Mouse (Mus musculus) cortical plate, adult 2 months (tissue): ENCODE data around the gene Map3k20. TPM values are rescaled to one million over a fixed set of nuclear protein-coding genes. Genes with fewer than 3 reads are reported as not detected.
A peak's percentile ranks its signal among the peaks of the same experiment; 100 is the strongest.

Experiments used
- H3K27ac ChIP-seq: fragments of 200-500 bp; 2 replicates; pipeline ENCODE4 v1.5.1; 2012; ENCODE audit warnings: low read length, control low read depth, inconsistent platforms; ENCODE audit not compliant: insufficient read depth
- H3K4me1 ChIP-seq: fragments of 200-500 bp; 2 replicates; pipeline ENCODE4 v1.6.1; 2011; ENCODE audit warnings: low read length; ENCODE audit not compliant: control insufficient read depth, insufficient read depth
- H3K4me3 ChIP-seq: fragments of 200-500 bp; 2 replicates; pipeline ENCODE4 v1.5.1; 2011; ENCODE audit warnings: mild to moderate bottlenecking, low read length, control low read depth; ENCODE audit not compliant: insufficient read depth
- CTCF ChIP-seq: fragments of 200-500 bp; IDR thresholded peaks from 2 replicates; pipeline ENCODE4 v1.5.1; 2011; ENCODE audit warnings: mild to moderate bottlenecking, control low read depth, low read length; ENCODE audit not compliant: insufficient read depth; ENCODE audit errors: extremely low read depth
- POLR2A ChIP-seq: fragments of 200-500 bp; IDR thresholded peaks from 2 replicates; pipeline ENCODE4 v1.6.1; 2011; ENCODE audit warnings: mild to moderate bottlenecking, low read length, control low read depth; ENCODE audit not compliant: insufficient read depth; ENCODE audit errors: extremely low read depth
- polyA plus RNA-seq: library from polyadenylated mRNA; depleted of rRNA; stranded (reverse); fragments of >200 nt; gene quantifications from 2 replicates; pipeline ENCODE4 v1.2.3, GENCODE M21; 2012; rRNA removed

Map3k20 gene
- polyA plus RNA-seq = 5.4 and 5.7 TPM in 2 replicates

DNA sequence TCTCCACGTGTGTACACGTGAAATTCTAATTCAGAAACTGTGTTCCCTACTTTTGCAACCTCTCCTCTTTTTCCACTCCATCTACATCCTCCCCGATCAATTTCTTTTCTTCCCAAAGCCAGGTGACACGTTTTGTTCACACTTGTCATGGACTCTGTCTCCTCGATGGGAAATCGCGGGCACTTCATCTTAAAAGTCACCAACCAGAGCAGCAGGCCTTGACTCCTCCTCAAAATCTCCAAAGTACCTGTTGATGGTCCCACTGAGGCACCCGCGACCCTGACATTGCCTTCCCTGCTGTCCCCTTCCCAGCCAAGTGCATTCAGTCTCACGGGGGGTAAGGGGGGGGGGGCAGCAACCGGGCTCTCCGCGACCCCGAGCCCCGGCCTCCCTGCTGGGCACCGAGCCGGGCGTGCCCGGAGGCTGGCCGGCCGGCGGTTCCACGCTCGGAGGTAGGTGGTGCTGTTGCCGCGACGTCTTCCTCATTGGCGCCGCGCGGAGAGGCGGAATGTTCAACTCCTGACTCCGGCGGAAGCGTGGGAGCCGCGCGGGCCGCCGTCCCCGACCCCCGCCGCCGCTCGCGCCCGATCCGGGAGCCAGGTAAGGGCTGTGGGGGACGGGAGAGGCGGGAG, at the start of gene Map3k20:
Gene Map3k20, plus strand, starts transcription at position 382 of the 632 bp plus-strand sequence.
- no peak for TF ChIP-seq CTCF
- TF ChIP-seq POLR2A = no peak
- Histone ChIP-seq H3K27ac (peak within 1 kb of the TSS; percentile 20; the same call in 1 of the 2 replicates), H3K4me3 (peak within 1 kb of the TSS; percentile 55), H3K4me1 (no peaks in the 10 kb centered on the region; the same call in 1 of the 2 replicates)

DNA sequence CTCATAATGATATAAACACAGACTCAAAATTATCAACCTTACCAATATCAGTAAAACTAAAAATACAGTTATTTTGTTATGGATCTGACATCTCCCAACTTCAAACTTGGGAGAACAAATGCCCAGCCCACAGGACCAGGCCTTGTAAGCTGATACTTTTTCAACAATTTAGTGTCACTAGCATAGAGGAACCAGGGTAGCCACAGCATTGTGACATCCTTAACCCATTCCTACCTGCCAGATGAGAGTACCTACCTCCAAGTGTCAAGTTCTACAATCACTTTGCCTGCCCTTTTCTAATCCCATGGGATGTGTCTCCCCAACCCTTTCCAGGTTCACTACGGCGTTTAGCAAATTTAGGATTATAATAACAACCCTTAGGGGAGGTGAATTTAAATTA, 47.0 kb upstream of the Map3k20 start:
- no peak overlapping the region for H3K4me3 ChIP-seq
- H3K4me1 ChIP-seq = peaks cover 3% of the 10 kb centered on the region; the same call in 1 of the 2 replicates
- TF ChIP-seq CTCF (no peak), POLR2A (no peak)
- H3K27ac ChIP-seq = no peak overlapping the region

DNA sequence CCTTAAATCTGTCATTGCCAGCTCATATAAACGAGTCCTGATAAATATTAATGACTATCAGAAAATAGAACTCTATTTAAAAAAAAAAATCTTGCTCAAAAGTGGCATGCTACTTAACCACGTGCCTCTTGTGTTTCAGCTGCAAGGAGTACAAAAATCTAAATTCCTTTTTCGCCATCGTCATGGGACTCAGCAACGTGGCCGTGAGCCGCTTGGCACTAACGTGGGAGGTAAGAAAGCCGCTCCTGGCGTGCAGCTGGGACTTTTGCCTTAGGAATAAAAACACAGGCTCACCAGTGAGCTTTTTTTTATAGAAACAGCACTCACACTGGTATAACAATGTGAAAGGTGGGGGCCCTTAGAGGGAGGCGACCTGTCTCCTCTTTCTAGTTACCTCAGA, 46.5 kb upstream of the Map3k20 start:
- TF ChIP-seq POLR2A (no peak), CTCF (no peak)
- Histone ChIP-seq H3K4me3 (no peak overlapping the region), H3K27ac (no peak overlapping the region), H3K4me1 (peaks cover 3% of the 10 kb centered on the region; the same call in 1 of the 2 replicates)

DNA sequence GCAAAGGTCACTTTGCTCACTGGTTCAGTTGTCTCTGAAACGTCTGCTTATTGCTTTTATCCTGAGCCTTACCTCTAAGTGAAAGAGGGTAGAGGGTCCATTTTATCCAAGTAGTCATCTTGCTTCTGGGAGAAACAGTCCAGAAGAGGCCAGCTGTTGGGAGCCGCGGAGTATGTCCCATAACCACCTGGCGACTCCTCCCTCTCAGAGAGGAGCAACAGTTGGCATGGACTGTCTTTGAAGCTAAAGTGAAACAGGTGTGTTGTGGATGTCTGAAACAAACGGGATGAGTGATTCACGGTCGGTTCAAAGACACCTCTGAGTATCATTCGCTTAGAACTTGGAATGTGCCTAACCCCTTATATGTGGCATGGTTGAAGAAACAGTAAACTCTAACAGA, 46.0 kb upstream of the Map3k20 start:
- Histone ChIP-seq H3K4me3 (no peak overlapping the region), H3K4me1 (peaks cover 3% of the 10 kb centered on the region; the same call in 1 of the 2 replicates), H3K27ac (no peak overlapping the region)
- TF ChIP-seq POLR2A = no peak
- TF ChIP-seq CTCF = no peak

DNA sequence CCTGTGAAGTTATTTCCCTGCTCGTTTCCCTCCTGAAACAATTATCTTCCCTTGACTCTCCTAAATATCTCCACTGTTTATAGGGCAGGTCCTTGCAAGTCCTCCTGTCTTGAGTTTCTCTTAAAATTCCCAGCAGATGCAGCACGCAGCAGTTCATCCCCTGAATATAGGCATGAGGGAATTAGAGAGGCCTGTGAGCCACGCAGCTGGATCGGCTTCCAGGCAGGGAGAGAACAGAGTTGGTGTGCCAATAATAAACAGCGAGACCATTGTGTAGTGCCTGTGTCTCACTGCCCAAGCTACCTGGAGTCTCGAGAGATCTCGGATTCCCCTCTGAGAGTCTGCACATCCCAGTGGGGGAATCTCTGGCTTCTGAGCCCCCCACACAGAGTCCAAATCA, 45.4 kb upstream of the Map3k20 start:
- H3K27ac ChIP-seq = no peak overlapping the region
- H3K4me1 ChIP-seq = peaks cover 3% of the 10 kb centered on the region; the same call in 1 of the 2 replicates
- no peak for TF ChIP-seq POLR2A
- H3K4me3 ChIP-seq = no peak overlapping the region

DNA sequence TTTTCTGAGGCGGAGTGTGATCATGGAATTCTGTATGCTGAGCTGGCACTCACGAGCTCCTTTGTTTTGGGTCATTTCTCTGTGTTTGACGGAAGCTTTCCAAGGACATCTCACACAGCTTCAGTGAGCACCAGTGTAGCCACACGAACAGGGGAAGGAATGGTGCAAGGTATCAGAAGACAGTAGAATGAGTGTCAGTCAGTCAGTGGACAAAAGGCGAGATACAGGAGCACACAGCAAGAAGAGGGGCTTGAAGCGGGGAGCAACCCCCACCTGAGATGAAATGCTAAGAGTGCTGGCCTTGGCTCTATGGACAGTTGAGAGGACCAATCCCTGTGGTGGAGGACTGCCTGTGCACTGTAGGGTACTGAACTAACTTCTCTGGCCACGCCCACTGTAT, 44.7 kb upstream of the Map3k20 start:
- no peak for TF ChIP-seq POLR2A
- no peak for TF ChIP-seq CTCF
- Histone ChIP-seq H3K27ac (no peak overlapping the region), H3K4me3 (no peak overlapping the region), H3K4me1 (peaks cover 1% of the 10 kb centered on the region; the same call in 1 of the 2 replicates)

DNA sequence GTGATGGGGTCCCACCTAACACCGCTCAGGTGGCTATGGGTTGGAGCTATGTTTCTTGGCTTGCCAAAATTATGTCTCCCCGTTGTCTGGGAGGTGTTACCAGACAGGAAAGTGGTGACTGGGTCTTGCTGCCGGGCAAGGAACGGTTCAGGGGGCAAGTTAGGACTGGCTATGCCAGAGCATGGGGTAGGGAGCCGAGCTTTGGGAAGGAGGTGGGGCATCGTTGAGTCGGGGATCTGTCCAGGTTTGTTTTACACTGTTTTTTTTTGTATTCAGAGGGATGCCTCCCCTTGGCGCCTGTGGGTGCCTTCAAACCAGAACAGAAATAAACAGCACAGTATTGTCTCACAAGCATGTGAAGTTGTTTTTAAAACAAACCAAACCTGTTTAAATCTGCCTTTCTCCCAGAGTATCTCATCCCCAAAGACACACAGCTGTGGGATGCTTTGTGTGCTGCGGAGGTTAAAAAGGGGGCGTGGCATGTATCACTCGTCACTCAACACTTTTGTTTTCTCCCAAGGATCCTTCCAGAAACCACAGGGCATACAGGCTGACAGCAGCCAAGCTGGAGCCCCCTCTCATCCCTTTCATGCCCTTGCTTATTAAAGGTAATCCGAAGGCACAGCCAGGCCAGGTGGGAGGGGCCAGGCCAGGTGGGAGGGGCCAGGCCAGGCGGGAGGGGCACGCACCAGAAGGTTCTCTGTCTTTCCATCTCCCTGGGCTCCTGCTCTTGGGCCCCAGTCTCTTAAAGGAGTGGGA, 43.5 kb upstream of the Map3k20 start:
- Histone ChIP-seq H3K4me3 (no peak overlapping the region), H3K4me1 (peaks cover 1% of the 10 kb centered on the region; the same call in 1 of the 2 replicates), H3K27ac (no peak overlapping the region)
- TF ChIP-seq CTCF = no peak
- no peak for TF ChIP-seq POLR2A

DNA sequence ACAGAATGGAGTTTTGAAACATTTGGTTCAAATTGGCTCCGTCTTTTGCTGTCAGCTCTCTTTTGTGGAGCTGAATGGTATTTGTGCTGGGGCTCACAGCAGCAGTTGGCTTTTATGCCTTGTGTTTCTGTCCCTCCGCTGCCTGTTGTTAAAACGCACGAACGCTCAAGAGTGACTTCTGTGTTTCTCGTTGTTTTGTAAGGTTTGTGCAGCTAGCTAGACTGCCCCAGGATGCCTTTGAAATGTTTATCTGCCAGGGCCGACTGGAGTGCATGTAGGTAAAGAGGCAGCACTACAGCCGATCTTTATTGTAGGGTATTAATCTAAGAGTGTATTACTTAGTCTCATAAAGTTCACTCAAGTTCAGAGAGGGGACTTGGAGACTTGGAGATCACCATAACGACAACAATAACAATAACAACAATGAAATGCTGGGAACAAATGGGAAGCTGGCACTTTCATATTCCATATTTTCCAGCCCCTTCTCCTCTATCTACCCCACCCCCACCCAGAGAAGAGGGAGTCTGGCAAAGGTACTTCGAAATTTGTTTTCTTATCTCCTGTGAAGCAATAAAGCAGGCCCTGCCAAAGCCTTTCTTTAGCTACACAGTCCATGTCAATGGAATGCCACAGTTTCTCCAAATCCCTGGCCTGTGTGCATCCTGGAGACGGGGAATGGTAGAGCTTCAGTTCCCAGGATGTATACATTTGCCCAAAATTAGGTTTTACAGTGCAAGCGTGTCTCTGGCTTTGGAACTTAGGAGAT, 42.3 kb upstream of the Map3k20 start:
- TF ChIP-seq CTCF (no peak), POLR2A (no peak)
- Histone ChIP-seq H3K4me3 (no peak overlapping the region), H3K4me1 (peaks cover 1% of the 10 kb centered on the region; the same call in 1 of the 2 replicates), H3K27ac (no peak overlapping the region)

DNA sequence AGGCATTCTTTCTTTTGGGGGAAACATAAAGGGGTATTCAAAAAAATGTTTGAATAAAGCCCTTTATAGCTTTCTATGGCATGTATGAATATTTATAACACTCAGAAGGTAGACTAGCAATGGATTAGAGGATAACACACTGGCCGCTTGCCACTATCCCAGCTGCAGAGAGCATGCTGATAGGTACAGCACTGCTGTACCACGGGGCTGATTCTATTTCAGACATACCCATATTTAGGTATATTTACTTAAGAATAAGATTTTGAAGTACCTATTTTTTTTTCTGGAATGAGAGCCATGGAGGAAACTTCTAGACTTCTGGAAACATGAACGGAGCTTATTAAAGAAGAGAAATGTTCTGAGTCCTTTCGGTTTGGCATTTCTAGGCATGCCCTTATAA, 39.8 kb upstream of the Map3k20 start:
- TF ChIP-seq CTCF = no peak
- no peak for TF ChIP-seq POLR2A
- H3K4me1 ChIP-seq = no peaks in the 10 kb centered on the region
- no peak overlapping the region for H3K4me3 ChIP-seq
- H3K27ac ChIP-seq = no peak overlapping the region
